Comparison of ENCODE assay signal across 7 mouse cellular contexts in genomic region chr5:33782345-33782998, GRCm38 (mm10). TPM values are rescaled to one million over a fixed set of nuclear protein-coding genes. Genes with fewer than 3 reads are reported as not detected.
DNase-seq lines count a peak whose midpoint lies in the region; ATAC-seq lines count a peak whose summit lies in the region.

Gene Letm1 (minus strand): TSS chr5:33782817.

- peak within 1 kb of the TSS; percentile 91 for H3K4me3 ChIP-seq in embryonic facial prominence, embryonic 12.5 days
- peak within 1 kb of the TSS; percentile 66 for H3K4me3 ChIP-seq in limb, embryonic 11.5 days (ENCODE audit: low read depth, low read length)
- H3K4me3 ChIP-seq in midbrain, embryonic 14.5 days (replicated peaks; ENCODE audit: low read depth, low read length) = peak within 1 kb of the TSS; percentile 84

- peaks cover 4% of the 10 kb centered on the region; the same call in 1 of the 2 replicates for H3K36me3 ChIP-seq in embryonic facial prominence, embryonic 12.5 days
- peaks cover 3% of the 10 kb centered on the region; the same call in 1 of the 2 replicates for H3K36me3 ChIP-seq in limb, embryonic 11.5 days (ENCODE audit: control insufficient read depth, insufficient read depth, low read length)
- peaks cover 5% of the 10 kb centered on the region for H3K36me3 ChIP-seq in midbrain, embryonic 14.5 days (ENCODE audit: control insufficient read depth, insufficient read depth, low read length)

- H3K27me3 ChIP-seq in embryonic facial prominence, embryonic 12.5 days = no peaks in the 10 kb centered on the region
- H3K27me3 ChIP-seq in limb, embryonic 11.5 days (ENCODE audit: control insufficient read depth, insufficient read depth, low read length) = no peaks in the 10 kb centered on the region
- H3K27me3 ChIP-seq in midbrain, embryonic 14.5 days (ENCODE audit: control insufficient read depth, insufficient read depth, low read length) = no peaks in the 10 kb centered on the region

- H3K9me3 ChIP-seq in embryonic facial prominence, embryonic 12.5 days = no peaks in the 10 kb centered on the region
- H3K9me3 ChIP-seq in limb, embryonic 11.5 days (ENCODE audit: control insufficient read depth, low read length) = no peaks in the 10 kb centered on the region
- H3K9me3 ChIP-seq in midbrain, embryonic 14.5 days (ENCODE audit: control insufficient read depth, low read length) = no peaks in the 10 kb centered on the region

- peak; percentile 100 for ATAC-seq in embryonic facial prominence, embryonic 12.5 days (ENCODE audit: insufficient number of reproducible peaks, insufficient read depth, low FRiP score, low TSS enrichment)
- peak; percentile 100 for ATAC-seq in limb, embryonic 11.5 days (ENCODE audit: insufficient number of reproducible peaks, low FRiP score, low TSS enrichment, low read depth)
- peak; percentile 99 for ATAC-seq in midbrain, embryonic 14.5 days (ENCODE audit: low FRiP score, low TSS enrichment)

- peaks cover 21% of the 10 kb centered on the region for H3K4me1 ChIP-seq in embryonic facial prominence, embryonic 12.5 days
- H3K4me1 ChIP-seq in limb, embryonic 11.5 days (ENCODE audit: control insufficient read depth, insufficient read depth, low read length) = no peaks in the 10 kb centered on the region
- peaks cover 11% of the 10 kb centered on the region for H3K4me1 ChIP-seq in midbrain, embryonic 14.5 days (ENCODE audit: control insufficient read depth, insufficient read depth, low read length)

- peak; percentile 95 for DNase-seq in adrenal gland, postnatal 25 days
- DNase-seq in heart, adult 11 months = peak; percentile 100
- peak; percentile 93 for DNase-seq in kidney, adult 18-20 months
- DNase-seq in limb, embryonic 11.5 days (ENCODE audit: low spot score) = peak; percentile 95
- peak; percentile 97 for DNase-seq in midbrain, embryonic 14.5 days
- peak; percentile 90 to 91 for DNase-seq in spleen, adult 18-20 months

- H3K4me2 ChIP-seq in embryonic facial prominence, embryonic 12.5 days (replicated peaks) = peak within 1 kb of the TSS; percentile 76
- peak within 1 kb of the TSS; percentile 79 for H3K4me2 ChIP-seq in limb, embryonic 11.5 days (ENCODE audit: low read depth, severe bottlenecking)
- peak within 1 kb of the TSS; percentile 81 for H3K4me2 ChIP-seq in midbrain, embryonic 14.5 days (ENCODE audit: low read length)

- peak within 1 kb of the TSS; percentile 82 for H3K9ac ChIP-seq in embryonic facial prominence, embryonic 12.5 days
- H3K9ac ChIP-seq in limb, embryonic 11.5 days (ENCODE audit: low read length) = peak within 1 kb of the TSS; percentile 62
- H3K9ac ChIP-seq in midbrain, embryonic 14.5 days (replicated peaks; ENCODE audit: low read length) = peak within 1 kb of the TSS; percentile 90

- H3K27ac ChIP-seq in embryonic facial prominence, embryonic 12.5 days = peak within 1 kb of the TSS; percentile 75
- peak within 1 kb of the TSS; percentile 17; the same call in 1 of the 2 replicates for H3K27ac ChIP-seq in limb, embryonic 11.5 days (replicated peaks; ENCODE audit: low read depth, low read length)
- peak within 1 kb of the TSS; percentile 86 for H3K27ac ChIP-seq in midbrain, embryonic 14.5 days (replicated peaks; ENCODE audit: low read depth, low read length)

- WGBS in embryonic facial prominence, embryonic 12.5 days = under 1% methylated on average over 65 of the region's 65 CpGs
- under 1% methylated on average over 63 of the region's 65 CpGs for WGBS in limb, embryonic 11.5 days
- WGBS in midbrain, embryonic 14.5 days = under 1% methylated on average over 65 of the region's 65 CpGs

RNA-seq across cellular contexts. Expression of gene Letm1, which starts in this region (rescaled TPM):
- total RNA-seq in adrenal gland, postnatal 25 days (2021) = 104 and 110 TPM in 2 replicates
- polyA plus RNA-seq in embryonic facial prominence, embryonic 12.5 days (2016; fragmentation: Nextera tagmentation; extraction: Ambion mirVana) = 63.8 and 65.3 TPM in 2 replicates
- 54.4 and 56.4 TPM in 2 replicates for polyA plus RNA-seq in limb, embryonic 11.5 days (2014; fragmentation: Nextera tagmentation; extraction: Ambion mirVana)
- polyA plus RNA-seq in midbrain, embryonic 14.5 days (2014; fragmentation: Nextera tagmentation; extraction: Ambion mirVana) = 64.4 and 70.3 TPM in 2 replicates

Comparison
In these comparisons a context has a peak if more than half of its experiments do, and no peak if none do; other contexts are left out.
1. Peak in every context shown above with its lines: DNase-seq, ATAC-seq, H3K4me3 ChIP-seq and H3K27ac ChIP-seq.
2. H3K27ac ChIP-seq: peak in every context shown above with its lines; median percentile 86 in midbrain, embryonic 14.5 days; 75 in embryonic facial prominence, embryonic 12.5 days; 17 in limb, embryonic 11.5 days.